Mouse (Mus musculus) brain, embryonic 14.5 days (tissue): ENCODE data around the gene Celsr1.

Experiments
- CTCF ChIP-seq: fragments of 200-500 bp; IDR thresholded peaks from 2 replicates; pipeline ENCODE4 v1.5.1; 2012; ENCODE audit warnings: inconsistent platforms, mild to moderate bottlenecking, moderate library complexity, borderline replicate concordance; ENCODE audit not compliant: insufficient read depth, insufficient read length; ENCODE audit errors: extremely low read depth
- POLR2A ChIP-seq: fragments of 200-500 bp; IDR thresholded peaks from 2 replicates; pipeline ENCODE4 v1.6.1; 2012; ENCODE audit warnings: mild to moderate bottlenecking, inconsistent platforms, borderline replicate concordance; ENCODE audit not compliant: poor library complexity, insufficient read depth, insufficient read length, severe bottlenecking; ENCODE audit errors: extremely low read depth

DNA sequence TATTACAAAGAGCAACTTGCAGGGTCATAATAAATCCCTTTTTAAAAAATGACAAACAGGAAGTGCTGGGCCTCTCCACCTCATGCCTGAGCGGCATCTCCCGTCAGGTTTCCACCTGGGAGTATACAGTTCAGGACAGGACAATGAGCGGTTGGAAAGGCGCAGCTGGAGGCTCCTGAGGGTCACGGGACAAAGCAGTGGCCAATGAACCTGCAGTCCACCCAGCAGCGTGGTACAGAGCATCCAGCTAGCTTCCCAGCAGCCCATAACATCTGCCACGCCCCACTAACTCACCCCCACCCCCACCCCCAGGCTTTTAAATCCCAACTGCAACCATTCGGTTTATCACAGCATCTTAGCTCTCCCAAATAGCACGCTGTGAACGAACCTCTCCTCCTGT, 19.9 kb downstream of the Celsr1 start:
- TF ChIP-seq CTCF, result no peak
- no peak for TF ChIP-seq POLR2A
